Mouse (Mus musculus) layer of hippocampus, adult 2 months (tissue): ENCODE results near the gene Klhl6. TPM values are rescaled to one million over a fixed set of nuclear protein-coding genes. Genes with fewer than 3 reads are reported as not detected.

Experiments
- DNase-seq, 2 experiments: peaks; one replicate each; pipeline ENCODE4 v3.0.0; 2022; ENCODE audit warnings: low spot score in 2 of 2
- H3K27ac ChIP-seq: fragments of 200-600 bp; 2 replicates; pipeline ENCODE4 v1.8.1; 2022
- H3K4me3 ChIP-seq: fragments of 200-600 bp; 2 replicates; pipeline ENCODE4 v1.8.1; 2022; ENCODE audit warnings: mild to moderate bottlenecking
- CTCF ChIP-seq: fragments of 200-600 bp; conservative IDR thresholded peaks from 2 replicates; pipeline ENCODE4 v1.8.1; 2022; ENCODE audit warnings: antibody characterized with exemption, mild to moderate bottlenecking, moderate library complexity
- total RNA-seq, 2 experiments: library from RNA; stranded (reverse); gene quantifications; 2 replicates each; pipeline ENCODE4 v1.2.3; 2021

Klhl6 gene
- total RNA-seq, 2 experiments from 2014 or later: 1.2 TPM

- no peak for TF ChIP-seq CTCF
- Histone ChIP-seq H3K27ac (no peak overlapping the region), H3K4me3 (no peak overlapping the region)
- DNase-seq: no peak
These were observed 16.4 kb downstream of the Klhl6 start for GRCm38 (mm10) chr16:19966437-19966836.

- no peak for DNase-seq
- TF ChIP-seq CTCF: no peak
- Histone ChIP-seq H3K27ac (no peak overlapping the region), H3K4me3 (no peak overlapping the region)
These were observed 19.9 kb downstream of the Klhl6 start for GRCm38 (mm10) chr16:19962951-19963350.

- no peak for DNase-seq
- TF ChIP-seq CTCF: no peak
- Histone ChIP-seq H3K4me3 (no peak overlapping the region), H3K27ac (no peak overlapping the region)
These were observed 21.8 kb downstream of the Klhl6 start for GRCm38 (mm10) chr16:19961070-19961469.

- TF ChIP-seq CTCF: no peak
- Histone ChIP-seq H3K4me3 (no peak overlapping the region), H3K27ac (0 out of 2 replicates have a peak overlapping the region, but pooled peaks have one; percentile 11)
- DNase-seq: no peak
These were observed 22.3 kb downstream of the Klhl6 start for GRCm38 (mm10) chr16:19960407-19961058.

GRCm38 (mm10) chr16:19957051-19957450 lies 25.8 kb downstream of the Klhl6 start:
- no peak overlapping the region for H3K27ac ChIP-seq
- no peak for TF ChIP-seq CTCF
- H3K4me3 ChIP-seq: no peak overlapping the region
- no peak for DNase-seq

GRCm38 (mm10) chr16:19947336-19947735 lies 35.5 kb downstream of the Klhl6 start:
- DNase-seq: no peak
- TF ChIP-seq CTCF: no peak
- no peak overlapping the region for H3K27ac ChIP-seq
- H3K4me3 ChIP-seq: no peak overlapping the region

- no peak for DNase-seq
- no peak overlapping the region for H3K27ac ChIP-seq
- H3K4me3 ChIP-seq: no peak overlapping the region
- no peak for TF ChIP-seq CTCF
These were observed 36.1 kb downstream of the Klhl6 start for GRCm38 (mm10) chr16:19946578-19947298.

- no peak for TF ChIP-seq CTCF
- no peak for DNase-seq
- H3K4me3 ChIP-seq: no peak overlapping the region
- H3K27ac ChIP-seq: no peak overlapping the region
These were observed 62.0 kb downstream of the Klhl6 start for GRCm38 (mm10) chr16:19920823-19921222.

GRCm38 (mm10) chr16:19918286-19918685 lies 64.6 kb downstream of the Klhl6 start:
- no peak for DNase-seq
- Histone ChIP-seq H3K27ac (no peak overlapping the region), H3K4me3 (no peak overlapping the region)
- no peak for TF ChIP-seq CTCF

GRCm38 (mm10) chr16:19912582-19912981 lies 70.3 kb downstream of the Klhl6 start:
- Histone ChIP-seq H3K4me3 (no peak overlapping the region), H3K27ac (no peak overlapping the region)

GRCm38 (mm10) chr16:19908291-19908690 lies 74.5 kb downstream of the Klhl6 start:
- 0 out of 2 replicates have a peak, but pooled peaks have one; percentile 13 for TF ChIP-seq CTCF
- no peak for DNase-seq
- H3K4me3 ChIP-seq: no peak overlapping the region

More at GRCm38 (mm10) chr16:19912582-19912981, 70.3 kb downstream of the Klhl6 start:
- TF ChIP-seq CTCF: no peak
- DNase-seq: no peak

GRCm38 (mm10) chr16:19907103-19907502 lies 75.7 kb downstream of the Klhl6 start:
- H3K27ac ChIP-seq: no peak overlapping the region
- DNase-seq: peak in 1 of 2 experiments; percentile 10
- H3K4me3 ChIP-seq: no peak overlapping the region
- TF ChIP-seq CTCF: peak; percentile 79

More at GRCm38 (mm10) chr16:19908291-19908690, 74.5 kb downstream of the Klhl6 start:
- no peak overlapping the region for H3K27ac ChIP-seq

GRCm38 (mm10) chr16:19904734-19905479 lies 77.9 kb downstream of the Klhl6 start:
- Histone ChIP-seq H3K4me3 (no peak overlapping the region), H3K27ac (no peak overlapping the region)
- no peak for DNase-seq
- TF ChIP-seq CTCF: no peak
